Mouse (Mus musculus): ENCODE results near the gene Atp5j. TPM values are rescaled to one million over a fixed set of nuclear protein-coding genes. Genes with fewer than 3 reads are reported as not detected.

The Atp5j gene
- polyA plus RNA-seq (2012; rRNA removed), result 446 and 451 TPM in 2 replicates

DNA sequence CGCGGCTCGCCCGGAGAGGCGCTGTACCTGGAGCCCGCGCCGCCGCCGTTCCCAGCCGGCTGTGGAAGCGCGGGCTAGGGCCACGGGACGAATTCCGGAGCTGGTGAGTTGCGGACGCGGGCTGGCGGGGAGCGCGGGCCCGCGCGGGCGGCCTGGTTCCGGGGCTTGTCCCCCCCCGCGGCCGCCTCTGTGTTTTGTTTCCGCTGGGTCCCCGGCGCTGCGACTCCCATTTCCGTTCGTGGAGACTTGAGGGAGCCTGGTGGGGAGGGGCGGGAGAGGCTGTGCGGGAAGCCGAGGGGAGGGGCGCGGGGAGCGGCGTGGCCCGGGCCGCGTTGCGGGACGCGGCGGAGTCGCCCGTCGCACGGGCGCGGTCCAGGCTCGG, at the start of gene Atp5j:
Gene Atp5j, minus strand, starts transcription at position 185 of the 382 bp plus-strand sequence.
- peak within 1 kb of the TSS; percentile 95 for H3K4me3 ChIP-seq (replicated peaks; ENCODE audit: insufficient read depth, low read depth, low read length)
- WGBS, result under 1% methylated on average over 49 of the region's 57 CpGs
- no peaks in the 10 kb centered on the region for H3K27me3 ChIP-seq (ENCODE audit: control insufficient read depth, insufficient read depth, low read length)
- peaks cover 8% of the 10 kb centered on the region for H3K4me1 ChIP-seq (ENCODE audit: control insufficient read depth, insufficient read depth, low read length)
- TF ChIP-seq CTCF (IDR thresholded peaks at IDR 0.05; ENCODE audit: borderline replicate concordance, insufficient read depth, low read depth, low read length), result no peak
- no peak for TF ChIP-seq POLR2A (IDR thresholded peaks at IDR 0.05; ENCODE audit: borderline replicate concordance, insufficient read depth, low read length)
- peak within 1 kb of the TSS; percentile 89 for H3K27ac ChIP-seq (ENCODE audit: insufficient read depth, low read length)
- DNase-seq, result peak; percentile 88 to 89

DNA sequence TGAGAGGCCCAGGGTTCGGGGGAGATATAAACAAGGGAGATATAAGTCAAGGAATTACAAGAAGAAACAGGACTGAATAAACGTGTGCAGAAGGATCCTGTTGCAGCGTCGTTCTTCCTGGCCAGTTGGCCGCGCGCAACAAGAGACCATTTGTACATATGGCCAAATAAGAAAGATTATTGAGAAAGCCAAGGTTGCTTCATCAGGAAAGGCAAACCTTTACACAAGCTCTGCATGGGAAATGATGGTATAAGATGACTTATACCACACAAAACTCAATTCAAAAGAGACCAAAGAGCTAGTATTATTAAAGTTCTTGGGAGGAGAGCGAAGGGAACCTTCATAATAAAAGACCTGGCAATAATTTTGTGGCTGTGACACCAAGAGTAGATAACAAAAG, 49.1 kb upstream of the Atp5j start:
- no peak overlapping the region for H3K4me3 ChIP-seq (replicated peaks; ENCODE audit: insufficient read depth, low read depth, low read length)
- TF ChIP-seq CTCF (IDR thresholded peaks at IDR 0.05; ENCODE audit: borderline replicate concordance, insufficient read depth, low read depth, low read length) (no peak), POLR2A (IDR thresholded peaks at IDR 0.05; ENCODE audit: borderline replicate concordance, insufficient read depth, low read length) (no peak)
- no peaks in the 10 kb centered on the region for H3K4me1 ChIP-seq (ENCODE audit: control insufficient read depth, insufficient read depth, low read length)
- H3K27ac ChIP-seq (ENCODE audit: insufficient read depth, low read length), result no peak overlapping the region
- no peak for DNase-seq
- 86% methylated on average over 8 of the region's 8 CpGs for WGBS
- H3K27me3 ChIP-seq (ENCODE audit: control insufficient read depth, insufficient read depth, low read length), result no peaks in the 10 kb centered on the region

DNA sequence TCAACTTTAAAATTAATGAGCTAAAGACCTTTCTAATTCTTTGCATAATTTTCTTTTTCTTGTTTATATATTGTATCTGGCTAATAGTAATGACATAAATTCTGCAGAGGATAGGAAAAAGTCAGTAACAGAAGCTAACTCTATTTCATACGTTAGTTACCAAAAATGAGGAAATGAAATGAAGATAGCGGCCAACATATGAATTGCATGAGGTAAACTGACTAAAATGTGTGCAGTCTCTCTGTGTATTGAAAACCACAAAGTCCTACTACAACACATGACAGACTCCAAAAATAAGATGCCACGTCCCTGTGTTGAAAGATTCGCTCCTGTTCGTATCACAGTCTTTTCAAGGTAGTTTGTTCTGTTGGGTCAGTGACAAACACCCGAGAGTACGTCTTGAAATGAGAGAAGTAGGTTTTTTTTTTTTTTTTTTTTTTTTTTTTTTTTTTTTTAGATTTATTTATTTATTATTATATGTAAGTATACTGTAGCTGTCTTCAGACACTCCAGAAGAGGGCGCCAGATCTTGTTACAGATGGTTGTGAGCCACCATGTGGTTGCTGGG, 46.4 kb upstream of the Atp5j start:
- H3K27me3 ChIP-seq (ENCODE audit: control insufficient read depth, insufficient read depth, low read length), result no peaks in the 10 kb centered on the region
- WGBS, result 84% methylated on average over 8 of the region's 8 CpGs
- H3K4me3 ChIP-seq (replicated peaks; ENCODE audit: insufficient read depth, low read depth, low read length), result no peak overlapping the region
- H3K27ac ChIP-seq (ENCODE audit: insufficient read depth, low read length), result no peak overlapping the region
- no peak for TF ChIP-seq POLR2A (IDR thresholded peaks at IDR 0.05; ENCODE audit: borderline replicate concordance, insufficient read depth, low read length)
- no peak for TF ChIP-seq CTCF (IDR thresholded peaks at IDR 0.05; ENCODE audit: borderline replicate concordance, insufficient read depth, low read depth, low read length)
- no peak for DNase-seq
- H3K4me1 ChIP-seq (ENCODE audit: control insufficient read depth, insufficient read depth, low read length), result no peaks in the 10 kb centered on the region

DNA sequence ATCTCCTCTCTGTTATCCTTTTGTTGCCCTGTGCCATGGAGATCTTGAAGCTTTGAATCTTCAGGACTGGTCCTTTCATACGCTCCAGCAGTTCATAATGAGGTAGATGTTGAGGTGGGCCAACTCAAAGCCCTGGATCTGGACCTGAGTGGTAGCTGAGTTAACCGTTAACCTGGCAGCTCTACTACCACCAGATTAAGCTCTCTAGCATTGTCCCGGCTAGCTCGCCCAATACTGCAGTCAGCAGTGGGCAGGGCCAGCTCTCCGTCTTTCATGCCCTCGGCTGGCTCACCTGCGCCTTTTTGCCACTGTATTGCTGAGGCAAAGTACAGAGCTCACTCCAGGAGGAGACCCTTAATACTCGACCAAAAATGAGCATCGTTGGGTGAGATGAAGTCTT, 45.7 kb upstream of the Atp5j start:
- 92% methylated on average over 9 of the region's 9 CpGs for WGBS
- H3K27ac ChIP-seq (ENCODE audit: insufficient read depth, low read length), result no peak overlapping the region
- H3K27me3 ChIP-seq (ENCODE audit: control insufficient read depth, insufficient read depth, low read length), result no peaks in the 10 kb centered on the region
- DNase-seq, result no peak
- H3K4me1 ChIP-seq (ENCODE audit: control insufficient read depth, insufficient read depth, low read length), result no peaks in the 10 kb centered on the region
- TF ChIP-seq CTCF (IDR thresholded peaks at IDR 0.05; ENCODE audit: borderline replicate concordance, insufficient read depth, low read depth, low read length) (no peak), POLR2A (IDR thresholded peaks at IDR 0.05; ENCODE audit: borderline replicate concordance, insufficient read depth, low read length) (no peak)
- no peak overlapping the region for H3K4me3 ChIP-seq (replicated peaks; ENCODE audit: insufficient read depth, low read depth, low read length)

DNA sequence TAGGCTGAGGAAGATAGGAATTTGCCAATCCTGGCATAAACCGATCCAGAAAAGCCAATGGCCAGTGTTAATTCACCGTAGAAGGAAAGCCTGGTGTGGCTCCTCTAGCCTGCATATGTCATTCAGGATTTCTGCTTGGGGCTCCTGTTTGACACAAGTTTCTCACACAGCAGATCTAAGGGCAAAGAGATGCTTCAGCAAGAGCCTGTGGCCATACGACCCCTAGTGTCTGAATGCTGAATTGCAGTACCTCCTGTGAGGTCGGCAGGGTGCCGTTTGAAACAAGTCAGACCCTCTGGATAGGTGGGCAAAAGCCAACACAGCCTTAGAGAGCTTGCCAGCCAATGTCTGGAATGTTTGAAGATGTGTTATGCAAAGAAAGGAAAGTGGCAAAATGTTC, 43.7 kb upstream of the Atp5j start:
- Histone ChIP-seq H3K4me3 (replicated peaks; ENCODE audit: insufficient read depth, low read depth, low read length) (no peak overlapping the region), H3K27me3 (ENCODE audit: control insufficient read depth, insufficient read depth, low read length) (no peaks in the 10 kb centered on the region), H3K27ac (ENCODE audit: insufficient read depth, low read length) (no peak overlapping the region), H3K4me1 (ENCODE audit: control insufficient read depth, insufficient read depth, low read length) (no peaks in the 10 kb centered on the region)
- no peak for TF ChIP-seq POLR2A (IDR thresholded peaks at IDR 0.05; ENCODE audit: borderline replicate concordance, insufficient read depth, low read length)
- peak; percentile 70 for TF ChIP-seq CTCF (IDR thresholded peaks at IDR 0.05; ENCODE audit: borderline replicate concordance, insufficient read depth, low read depth, low read length)
- 9% methylated on average over 5 of the region's 5 CpGs for WGBS
- peak; percentile 70 to 79 for DNase-seq

DNA sequence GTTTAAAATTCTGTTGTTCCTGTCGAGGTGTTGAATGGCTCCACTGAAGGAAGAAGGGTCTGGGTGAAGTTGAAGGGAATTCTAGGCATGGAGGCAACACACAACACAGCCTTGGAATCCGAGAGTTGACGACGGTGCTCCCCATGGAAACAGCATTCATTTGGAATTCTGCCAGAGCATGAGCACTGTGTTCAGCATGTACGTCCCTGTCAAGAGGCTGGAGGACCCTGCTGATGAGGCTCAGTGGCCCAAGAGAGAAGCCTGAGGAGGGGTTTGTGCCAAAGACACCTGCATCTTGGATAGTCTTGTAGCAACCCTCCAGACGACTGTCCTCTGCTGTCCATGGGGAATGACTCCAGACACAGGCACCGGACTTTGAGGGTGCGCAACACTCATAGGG, 40.7 kb upstream of the Atp5j start:
- H3K27ac ChIP-seq (ENCODE audit: insufficient read depth, low read length), result no peak overlapping the region
- no peaks in the 10 kb centered on the region for H3K27me3 ChIP-seq (ENCODE audit: control insufficient read depth, insufficient read depth, low read length)
- H3K4me3 ChIP-seq (replicated peaks; ENCODE audit: insufficient read depth, low read depth, low read length), result no peak overlapping the region
- WGBS, result 29% methylated on average over 8 of the region's 8 CpGs
- no peaks in the 10 kb centered on the region for H3K4me1 ChIP-seq (ENCODE audit: control insufficient read depth, insufficient read depth, low read length)
- no peak for TF ChIP-seq POLR2A (IDR thresholded peaks at IDR 0.05; ENCODE audit: borderline replicate concordance, insufficient read depth, low read length)
- no peak for TF ChIP-seq CTCF (IDR thresholded peaks at IDR 0.05; ENCODE audit: borderline replicate concordance, insufficient read depth, low read depth, low read length)
- DNase-seq, result peak in 1 of 2 experiments; percentile 11

DNA sequence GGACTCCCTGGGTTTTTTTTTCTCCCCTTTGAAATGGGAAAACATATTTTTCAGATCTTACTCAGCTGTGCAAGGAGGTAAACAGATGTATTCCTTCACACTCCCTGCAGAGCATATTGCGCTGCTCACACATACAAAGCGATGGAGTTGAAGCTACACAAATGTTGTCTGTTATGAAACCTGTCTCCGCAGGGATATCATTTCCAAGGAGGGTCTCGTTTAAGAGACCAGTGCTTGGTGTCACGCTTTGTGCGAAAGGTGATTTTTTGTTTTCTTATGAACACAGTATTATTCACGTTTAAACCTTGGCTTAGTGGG, 40.3 kb upstream of the Atp5j start:
- Histone ChIP-seq H3K4me3 (replicated peaks; ENCODE audit: insufficient read depth, low read depth, low read length) (no peak overlapping the region), H3K27me3 (ENCODE audit: control insufficient read depth, insufficient read depth, low read length) (no peaks in the 10 kb centered on the region; the same call in 1 of the 2 replicates), H3K27ac (ENCODE audit: insufficient read depth, low read length) (no peak overlapping the region), H3K4me1 (ENCODE audit: control insufficient read depth, insufficient read depth, low read length) (no peaks in the 10 kb centered on the region)
- TF ChIP-seq POLR2A (IDR thresholded peaks at IDR 0.05; ENCODE audit: borderline replicate concordance, insufficient read depth, low read length) (no peak), CTCF (IDR thresholded peaks at IDR 0.05; ENCODE audit: borderline replicate concordance, insufficient read depth, low read depth, low read length) (no peak)
- no peak for DNase-seq
- 64% methylated on average over 7 of the region's 7 CpGs for WGBS

DNA sequence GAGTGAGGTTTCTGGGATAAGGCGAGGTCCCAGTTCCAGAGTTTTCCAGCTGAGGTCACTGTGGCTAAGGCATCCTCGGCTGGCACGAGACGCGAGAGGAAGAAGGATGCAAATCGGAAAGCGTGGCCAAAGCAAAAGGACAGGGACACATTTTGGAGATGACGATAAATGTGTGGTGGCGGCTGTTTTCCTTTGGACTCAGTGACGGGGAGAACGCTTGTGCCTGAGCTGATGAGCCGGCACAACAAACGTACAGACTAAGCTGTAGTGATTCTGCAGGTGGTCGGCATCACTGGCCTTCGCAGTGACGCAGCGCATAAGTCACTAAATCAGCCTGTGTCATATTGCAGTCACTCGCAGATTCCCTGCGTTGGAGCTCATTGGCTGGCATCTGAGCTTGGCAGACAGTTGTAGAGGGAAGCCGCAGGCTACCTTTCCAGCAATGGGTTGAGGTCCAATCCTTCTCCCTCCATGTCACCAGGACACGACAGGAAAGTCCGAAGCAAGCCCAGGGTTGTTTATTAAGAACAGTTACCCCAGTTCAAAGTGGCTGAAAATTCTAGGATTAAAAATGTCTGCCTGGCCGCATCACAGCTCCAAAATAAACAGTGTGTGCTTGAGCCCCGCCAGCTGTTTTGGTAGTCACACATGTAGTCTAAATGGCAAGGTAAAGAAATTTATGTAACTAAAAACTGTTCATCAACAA, 39.7 kb upstream of the Atp5j start:
- Histone ChIP-seq H3K27ac (ENCODE audit: insufficient read depth, low read length) (no peak overlapping the region), H3K4me3 (replicated peaks; ENCODE audit: insufficient read depth, low read depth, low read length) (peak overlapping the region; percentile 35), H3K4me1 (ENCODE audit: control insufficient read depth, insufficient read depth, low read length) (no peaks in the 10 kb centered on the region), H3K27me3 (ENCODE audit: control insufficient read depth, insufficient read depth, low read length) (no peaks in the 10 kb centered on the region; the same call in 1 of the 2 replicates)
- peak; percentile 40 to 44 for DNase-seq
- TF ChIP-seq CTCF (IDR thresholded peaks at IDR 0.05; ENCODE audit: borderline replicate concordance, insufficient read depth, low read depth, low read length), result peak; percentile 29; the same call in 1 of the 2 replicates
- no peak for TF ChIP-seq POLR2A (IDR thresholded peaks at IDR 0.05; ENCODE audit: borderline replicate concordance, insufficient read depth, low read length)
- 20% methylated on average over 24 of the region's 24 CpGs for WGBS

Measured in cerebellum, adult 2 months (tissue).